Mouse (Mus musculus) lung, postnatal 0 days (tissue): ENCODE measurements around the gene Gm10031. TPM values are rescaled to one million over a fixed set of nuclear protein-coding genes. Genes with fewer than 3 reads are reported as not detected.
A peak's percentile ranks its signal among the peaks of the same experiment; 100 is the strongest.

ENCODE experiments used
- ATAC-seq: fragments of 200-750 bp; cut with Nextera tagmentation; 2 replicates; pipeline ENCODE4 v1.8.0; 2017; ENCODE audit warnings: moderate library complexity
- DNase-seq: peaks from one replicate; pipeline ENCODE4 v3.0.0-alpha.2; 2016; ENCODE audit warnings: low spot score
- H3K27ac ChIP-seq: fragments of 300-500 bp; sonication (generic); 2 replicates; pipeline ENCODE4 v1.5.1; 2014; ENCODE audit warnings: antibody characterized with exemption, mild to moderate bottlenecking, low read length, mixed read lengths
- H3K27me3 ChIP-seq: fragments of 300-500 bp; sonication (generic); replicated peaks from 2 replicates; pipeline ENCODE4 v1.6.1; 2014; ENCODE audit warnings: low read length, mixed read lengths; ENCODE audit not compliant: insufficient read depth
- H3K36me3 ChIP-seq: fragments of 300-500 bp; sonication (generic); 2 replicates; pipeline ENCODE4 v1.6.1; 2014; ENCODE audit warnings: low read length, mixed read lengths; ENCODE audit not compliant: insufficient read depth
- H3K4me1 ChIP-seq: fragments of 300-500 bp; sonication (generic); 2 replicates; pipeline ENCODE4 v1.6.1; 2014; ENCODE audit warnings: antibody characterized with exemption, low read depth, low read length, mixed read lengths; ENCODE audit not compliant: insufficient read depth
- H3K4me2 ChIP-seq: fragments of 300-500 bp; sonication (generic); replicated peaks from 2 replicates; pipeline ENCODE4 v1.6.1; 2014; ENCODE audit warnings: low read depth, mild to moderate bottlenecking, low read length, moderate library complexity, mixed read lengths
- H3K4me3 ChIP-seq: fragments of 300-500 bp; sonication (generic); 2 replicates; pipeline ENCODE4 v1.5.1; 2014; ENCODE audit warnings: low read depth, low read length
- H3K9ac ChIP-seq: fragments of 300-500 bp; sonication (generic); replicated peaks from 2 replicates; pipeline ENCODE4 v1.6.1; 2014; ENCODE audit warnings: low read depth, mild to moderate bottlenecking
- H3K9me3 ChIP-seq: fragments of 300-500 bp; sonication (generic); 2 replicates; pipeline ENCODE4 v1.6.1; 2016; ENCODE audit warnings: low read length, mixed read lengths
- CTCF ChIP-seq: IDR thresholded peaks from 2 replicates; pipeline ENCODE4 v1.5.1; 2016; ENCODE audit warnings: antibody characterized with exemption, mild to moderate bottlenecking
- EP300 ChIP-seq: IDR thresholded peaks from 2 replicates; pipeline ENCODE4 v1.6.1; 2016; ENCODE audit warnings: antibody characterized with exemption, mild to moderate bottlenecking, control low read depth
- WGBS: fragments of 180-500 bp; shearing (Covaris S2); extraction: QIAGEN DNeasy Blood & Tissue Kit; methylation state at CpG from one replicate; pipeline ENCODE4 v1.1.7; 2014; 5-methylcytosine and 5-hydroxymethylcytosine counted together
- polyA plus RNA-seq: library from polyadenylated mRNA; unstranded; fragments of >200 nt; fragmentation: Nextera tagmentation; extraction: Ambion mirVana; gene quantifications from 2 replicates; pipeline ENCODE4 v1.2.1, GENCODE M21; 2015

The Gm10031 gene
- polyA plus RNA-seq, 1 experiment from 2014 or later: 0.26 TPM

GRCm38 (mm10) chr1:156491226-156491796, 32.5 kb upstream of the Gm10031 start:
- Histone ChIP-seq H3K9ac (no peak overlapping the region), H3K27ac (no peak overlapping the region), H3K36me3 (no peaks in the 10 kb centered on the region), H3K4me3 (no peak overlapping the region), H3K27me3 (no peaks in the 10 kb centered on the region), H3K4me1 (no peaks in the 10 kb centered on the region), H3K9me3 (no peaks in the 10 kb centered on the region), H3K4me2 (no peak overlapping the region)
- DNase-seq: peak; percentile 40
- 0 out of 2 replicates have a peak, but pooled peaks have one; percentile 32 for ATAC-seq
- 45% methylated on average over 4 of the region's 4 CpGs for WGBS
- TF ChIP-seq CTCF: no peak
- no peak for TF ChIP-seq EP300

DNA sequence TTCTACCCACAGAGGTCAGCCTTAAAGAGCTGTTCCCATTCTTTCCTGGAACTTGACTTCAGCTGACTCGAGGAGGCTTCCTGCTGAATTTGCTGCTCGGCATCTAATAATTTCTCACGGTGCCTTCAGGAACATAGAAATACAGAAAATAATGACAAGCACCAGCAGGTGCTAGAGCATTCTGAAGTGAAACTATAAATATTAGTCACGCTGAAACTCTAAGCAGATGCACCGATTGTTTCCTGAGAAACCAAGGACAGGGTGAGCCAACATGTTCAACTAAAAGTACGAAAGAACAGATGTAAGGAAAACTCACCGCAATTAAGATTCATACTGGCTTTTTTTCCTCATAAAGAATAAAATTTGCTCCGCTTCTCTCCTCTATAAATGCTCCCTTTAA, 28.8 kb upstream of the Gm10031 start:
- Histone ChIP-seq H3K4me2 (no peak overlapping the region), H3K4me3 (no peak overlapping the region), H3K36me3 (no peaks in the 10 kb centered on the region), H3K9ac (no peak overlapping the region), H3K4me1 (no peaks in the 10 kb centered on the region), H3K27ac (no peak overlapping the region), H3K27me3 (no peaks in the 10 kb centered on the region), H3K9me3 (no peaks in the 10 kb centered on the region)
- WGBS: 82% methylated on average over 8 of the region's 8 CpGs
- DNase-seq: no peak
- no peak for TF ChIP-seq EP300
- no peak for TF ChIP-seq CTCF
- no peak for ATAC-seq

- ATAC-seq: no peak
- TF ChIP-seq EP300: no peak
- no peak for TF ChIP-seq CTCF
- Histone ChIP-seq H3K4me3 (no peak overlapping the region), H3K4me2 (no peak overlapping the region), H3K27me3 (no peaks in the 10 kb centered on the region), H3K27ac (no peak overlapping the region), H3K9me3 (no peaks in the 10 kb centered on the region), H3K9ac (no peak overlapping the region), H3K4me1 (no peaks in the 10 kb centered on the region), H3K36me3 (no peaks in the 10 kb centered on the region)
- 50% methylated on average over 5 of the region's 5 CpGs for WGBS
- DNase-seq: no peak
Observed at GRCm38 (mm10) chr1:156496910-156497309, 26.9 kb upstream of the Gm10031 start.

GRCm38 (mm10) chr1:156504945-156505523, 18.8 kb upstream of the Gm10031 start:
- H3K27ac ChIP-seq: no peak overlapping the region
- no peak for DNase-seq
- no peaks in the 10 kb centered on the region for H3K36me3 ChIP-seq
- no peak overlapping the region for H3K4me3 ChIP-seq
- WGBS: 78% methylated on average over 5 of the region's 5 CpGs
- no peak overlapping the region for H3K4me2 ChIP-seq
- no peak overlapping the region for H3K9ac ChIP-seq
- H3K27me3 ChIP-seq: no peaks in the 10 kb centered on the region
- TF ChIP-seq CTCF: peak; percentile 27; the same call in 1 of the 2 replicates
- no peak for TF ChIP-seq EP300
- H3K4me1 ChIP-seq: no peaks in the 10 kb centered on the region
- no peaks in the 10 kb centered on the region for H3K9me3 ChIP-seq
- no peak for ATAC-seq

- no peak overlapping the region for H3K9ac ChIP-seq
- no peak overlapping the region for H3K4me3 ChIP-seq
- ATAC-seq (no peak), DNase-seq (no peak)
- H3K27ac ChIP-seq: no peak overlapping the region
- no peaks in the 10 kb centered on the region for H3K36me3 ChIP-seq
- no peaks in the 10 kb centered on the region for H3K27me3 ChIP-seq
- H3K9me3 ChIP-seq: no peaks in the 10 kb centered on the region
- H3K4me1 ChIP-seq: no peaks in the 10 kb centered on the region
- H3K4me2 ChIP-seq: no peak overlapping the region
- TF ChIP-seq EP300: no peak
- TF ChIP-seq CTCF: no peak
- 87% methylated on average over 2 of the region's 2 CpGs for whole genome bisulfite sequencing
Observed at GRCm38 (mm10) chr1:156505901-156506300, 17.9 kb upstream of the Gm10031 start.

- TF ChIP-seq EP300 (no peak), CTCF (no peak)
- no peak for ATAC-seq
- no peak for DNase-seq
- Histone ChIP-seq H3K4me1 (no peaks in the 10 kb centered on the region), H3K4me3 (no peak overlapping the region), H3K36me3 (no peaks in the 10 kb centered on the region), H3K4me2 (no peak overlapping the region), H3K27me3 (no peaks in the 10 kb centered on the region), H3K27ac (no peak overlapping the region), H3K9ac (no peak overlapping the region), H3K9me3 (no peaks in the 10 kb centered on the region)
- 79% methylated on average over 3 of the region's 3 CpGs for WGBS
Observed at GRCm38 (mm10) chr1:156507753-156508152, 16.1 kb upstream of the Gm10031 start.
